Mouse (Mus musculus) T-cell, adult 66 days (primary cell): ENCODE data around the gene Phf14. TPM values are rescaled to one million over a fixed set of nuclear protein-coding genes. Genes with fewer than 3 reads are reported as not detected.

Experiments
- total RNA-seq, 2 experiments: library from RNA; stranded (reverse); gene quantifications; 3 replicates in 1 of 2; 4 replicates in 1 of 2; pipeline ENCODE4 v1.2.4; 2023

Gene Phf14
- total RNA-seq: 10 to 100 TPM; 66.1 to 84.0 TPM

DNA sequence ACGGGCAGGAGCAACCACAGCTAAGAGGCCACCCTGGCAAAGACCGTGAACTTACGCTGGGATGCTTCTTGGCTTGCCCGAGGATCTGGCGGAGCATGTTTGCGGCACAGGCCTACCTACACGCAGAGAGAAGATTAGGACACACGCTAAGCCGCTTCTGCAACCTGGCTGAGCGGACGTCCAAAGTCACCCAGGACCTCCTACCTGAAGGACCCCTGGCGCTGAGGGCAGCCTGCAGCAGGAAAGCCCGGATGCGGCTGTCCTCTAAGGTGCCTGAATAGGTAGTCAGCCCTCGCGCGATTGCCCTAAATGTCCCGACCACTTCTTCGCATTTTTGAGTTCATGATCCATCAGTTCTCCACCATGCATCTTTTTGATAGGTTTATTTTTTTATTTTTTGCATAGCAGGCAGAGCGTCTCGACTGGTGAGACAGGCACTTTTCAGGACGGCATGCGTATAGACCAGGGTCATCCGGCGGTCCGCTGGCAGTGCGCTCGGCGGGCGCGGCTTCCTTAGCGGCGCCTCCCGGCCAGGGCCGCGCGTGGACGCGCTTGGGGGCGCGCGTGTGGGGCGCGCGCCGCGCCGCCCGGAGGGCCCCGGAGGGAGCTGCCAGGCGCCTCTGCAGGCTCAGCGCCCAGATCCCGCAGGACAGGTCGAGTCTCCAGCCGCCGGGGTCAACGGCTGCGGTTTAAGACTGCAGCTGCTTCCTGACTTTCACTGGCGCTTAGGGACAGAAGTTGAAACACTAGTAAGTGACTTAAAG lies at the start of gene Phf14, which contains the start of gene Ndufa4:
TSS of gene Phf14 (plus strand) at position 541 of the 764 bp plus-strand sequence.
TSS of gene Ndufa4 (minus strand) at position 229 of the 764 bp plus-strand sequence.

Other genes starting within 250 kb of the Phf14 start
- 100 to 1,000 TPM; 165 to 201 TPM for gene Ndufa4, start 312 bp upstream of the Phf14 start, total RNA-seq